In the genomic region with DNA sequence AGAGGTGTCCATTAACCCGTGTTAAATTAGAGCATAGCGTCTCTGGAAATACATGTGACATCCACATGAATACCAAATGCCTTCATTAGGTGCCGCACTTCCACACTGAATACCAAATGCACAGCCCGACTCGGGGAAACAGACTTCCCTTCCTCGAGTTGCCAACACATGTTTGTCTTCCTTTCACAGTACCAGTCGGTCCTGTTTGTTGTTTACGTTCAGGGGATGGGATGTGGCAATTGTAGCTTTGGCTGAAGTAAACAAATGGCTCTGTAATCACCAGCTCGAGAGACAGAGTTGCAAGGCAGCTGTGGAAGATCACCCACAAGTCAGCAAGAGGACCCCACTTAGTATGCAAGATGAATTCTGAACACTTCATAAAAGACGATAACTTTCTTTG, we compare ENCODE assay signal across 22 mouse cellular contexts.
DNase-seq lines count a peak whose midpoint lies in the region; ATAC-seq and TF ChIP-seq lines count a peak whose summit lies in the region.
"Had no signal": no experiment of that assay in that cellular context is flagged by ENCODE, and none has a peak within 500 bp of the region (broad histone marks: within the 10 kb centered on the region; RNA-seq: fewer than 3 reads in every experiment).

No protein-coding gene starts in this region.

- peak; percentile 43 for ATAC-seq in forebrain, postnatal 0 days
- ATAC-seq in midbrain, postnatal 0 days (ENCODE audit: low FRiP score), result no peak
- no peak for ATAC-seq in midbrain, embryonic 11.5 days (ENCODE audit: low FRiP score)
- ATAC-seq: hindbrain, embryonic 16.5 days; intestine, postnatal 0 days had no signal

- H3K4me1 ChIP-seq in forebrain, postnatal 0 days (ENCODE audit: insufficient read depth), result no peaks in the 10 kb centered on the region
- H3K4me1 ChIP-seq in forebrain, embryonic 10.5 days, result no peaks in the 10 kb centered on the region
- H3K4me1 ChIP-seq in midbrain, postnatal 0 days (ENCODE audit: insufficient read depth, low read length), result 0 out of 2 replicates have a peak, but pooled peaks cover 2% of the 10 kb centered on the region
- no peaks in the 10 kb centered on the region for H3K4me1 ChIP-seq in midbrain, embryonic 11.5 days (ENCODE audit: control insufficient read depth, insufficient read depth, low read length)
- H3K4me1 ChIP-seq: embryonic facial prominence, embryonic 12.5 days; heart, embryonic 10.5 days; liver, embryonic 13.5 days; midbrain, embryonic 10.5 days had no signal

- H3K9me3 ChIP-seq in forebrain, postnatal 0 days (ENCODE audit: low read length), result no peaks in the 10 kb centered on the region
- no peaks in the 10 kb centered on the region for H3K9me3 ChIP-seq in forebrain, embryonic 10.5 days
- no peaks in the 10 kb centered on the region for H3K9me3 ChIP-seq in midbrain, postnatal 0 days (ENCODE audit: low read length)
- no peaks in the 10 kb centered on the region for H3K9me3 ChIP-seq in midbrain, embryonic 11.5 days (ENCODE audit: control insufficient read depth, low read length)
- H3K9me3 ChIP-seq: embryonic facial prominence, embryonic 12.5 days; heart, embryonic 10.5 days; kidney, embryonic 15.5 days; liver, embryonic 13.5 days; midbrain, embryonic 10.5 days; neural tube, embryonic 15.5 days had no signal

- 42% methylated on average over 10 of the region's 10 CpGs for WGBS in forebrain, postnatal 0 days
- WGBS in forebrain, embryonic 10.5 days, result 85% methylated on average over 10 of the region's 10 CpGs
- 67% methylated on average over 10 of the region's 10 CpGs for WGBS in midbrain, postnatal 0 days
- 79% methylated on average over 10 of the region's 10 CpGs for WGBS in midbrain, embryonic 11.5 days

- peak; percentile 47 for DNase-seq in forebrain, postnatal 0 days
- DNase-seq in forebrain, embryonic 10.5 days (ENCODE audit: extremely low spot score, low spot score), result no peak
- no peak for DNase-seq in midbrain, postnatal 0 days (ENCODE audit: low spot score)
- DNase-seq in midbrain, embryonic 11.5 days (ENCODE audit: low spot score, missing footprints), result no peak
- DNase-seq in lung, postnatal 14 days, result peak; percentile 3
- DNase-seq in adrenal gland, postnatal 25 days, result no peak
- DNase-seq in kidney, adult 8-10 months, result no peak
- DNase-seq: cerebellum, adult 2 months; cerebellum, postnatal 25 days; gastrocnemius, adult 2 months; kidney, postnatal 4 days; liver, embryonic 13.5 days; thymus, adult 2 months; thymus, postnatal 4 days had no signal

- no peaks in the 10 kb centered on the region for H3K36me3 ChIP-seq in forebrain, postnatal 0 days (ENCODE audit: insufficient read depth)
- no peaks in the 10 kb centered on the region for H3K36me3 ChIP-seq in forebrain, embryonic 10.5 days (replicated peaks)
- no peaks in the 10 kb centered on the region for H3K36me3 ChIP-seq in midbrain, postnatal 0 days (ENCODE audit: insufficient read depth, low read length)
- H3K36me3 ChIP-seq in midbrain, embryonic 11.5 days (ENCODE audit: control insufficient read depth, insufficient read depth, low read length), result no peaks in the 10 kb centered on the region
- H3K36me3 ChIP-seq: embryonic facial prominence, embryonic 12.5 days; heart, embryonic 10.5 days; kidney, embryonic 15.5 days; liver, embryonic 13.5 days; midbrain, embryonic 10.5 days; neural tube, embryonic 15.5 days had no signal

- no peak overlapping the region for H3K4me2 ChIP-seq in forebrain, postnatal 0 days (ENCODE audit: low read depth)
- no peak overlapping the region for H3K4me2 ChIP-seq in midbrain, postnatal 0 days (ENCODE audit: low read depth, low read length, poor library complexity, severe bottlenecking)
- H3K4me2 ChIP-seq in midbrain, embryonic 11.5 days, result no peak overlapping the region
- H3K4me2 ChIP-seq: embryonic facial prominence, embryonic 12.5 days; kidney, embryonic 15.5 days; liver, embryonic 13.5 days; neural tube, embryonic 15.5 days had no signal

- no peak overlapping the region for H3K4me3 ChIP-seq in forebrain, postnatal 0 days (ENCODE audit: low read depth, low read length)
- no peak overlapping the region for H3K4me3 ChIP-seq in forebrain, embryonic 10.5 days
- H3K4me3 ChIP-seq in midbrain, postnatal 0 days (ENCODE audit: low read depth, low read length), result no peak overlapping the region
- H3K4me3 ChIP-seq in midbrain, embryonic 11.5 days (ENCODE audit: low read depth, low read length), result no peak overlapping the region
- H3K4me3 ChIP-seq: embryonic facial prominence, embryonic 12.5 days; gastrocnemius, adult 2 months; heart, embryonic 10.5 days; kidney, embryonic 15.5 days; left cerebral cortex, adult 2 months; liver, embryonic 13.5 days; midbrain, embryonic 10.5 days; neural tube, embryonic 15.5 days had no signal

- peak; percentile 40 for TF ChIP-seq CTCF in forebrain, postnatal 0 days (IDR thresholded peaks at IDR 0.05; ENCODE audit: low read depth)
- TF ChIP-seq CTCF in midbrain, postnatal 0 days (IDR thresholded peaks at IDR 0.05), result peak; percentile 37

- H3K27ac ChIP-seq in forebrain, postnatal 0 days (ENCODE audit: low read depth, low read length), result no peak overlapping the region
- no peak overlapping the region for H3K27ac ChIP-seq in forebrain, embryonic 10.5 days
- H3K27ac ChIP-seq in midbrain, postnatal 0 days (ENCODE audit: low read depth, low read length), result no peak overlapping the region
- H3K27ac ChIP-seq in midbrain, embryonic 11.5 days (ENCODE audit: low read depth, low read length), result no peak overlapping the region
- H3K27ac ChIP-seq: embryonic facial prominence, embryonic 12.5 days; gastrocnemius, adult 2 months; heart, embryonic 10.5 days; kidney, embryonic 15.5 days; left cerebral cortex, adult 2 months; liver, embryonic 13.5 days; midbrain, embryonic 10.5 days; neural tube, embryonic 15.5 days had no signal

- no peak overlapping the region for H3K9ac ChIP-seq in forebrain, postnatal 0 days
- H3K9ac ChIP-seq in midbrain, postnatal 0 days (replicated peaks; ENCODE audit: low read length, poor library complexity, severe bottlenecking), result no peak overlapping the region
- H3K9ac ChIP-seq in midbrain, embryonic 11.5 days (ENCODE audit: low read length), result no peak overlapping the region
- H3K9ac ChIP-seq: embryonic facial prominence, embryonic 12.5 days; kidney, embryonic 15.5 days; liver, embryonic 13.5 days; neural tube, embryonic 15.5 days had no signal

- no peaks in the 10 kb centered on the region for H3K27me3 ChIP-seq in forebrain, postnatal 0 days (ENCODE audit: insufficient read depth, low read length)
- H3K27me3 ChIP-seq in forebrain, embryonic 10.5 days (ENCODE audit: poor library complexity, severe bottlenecking), result no peaks in the 10 kb centered on the region
- no peaks in the 10 kb centered on the region for H3K27me3 ChIP-seq in midbrain, postnatal 0 days (ENCODE audit: insufficient read depth, low read length)
- no peaks in the 10 kb centered on the region for H3K27me3 ChIP-seq in midbrain, embryonic 11.5 days (ENCODE audit: control insufficient read depth, insufficient read depth, low read length)
- H3K27me3 ChIP-seq: kidney, embryonic 15.5 days; liver, embryonic 13.5 days; neural tube, embryonic 15.5 days had no signal

Comparison
In these comparisons a context has a peak if more than half of its experiments do, and no peak if none do; other contexts are left out.
1. DNase-seq: peak in forebrain, postnatal 0 days (single experiment) and lung, postnatal 14 days (single experiment); none in forebrain, embryonic 10.5 days (single experiment), midbrain, postnatal 0 days (single experiment), midbrain, embryonic 11.5 days (single experiment), adrenal gland, postnatal 25 days (single experiment) and kidney, adult 8-10 months (0 of 2).